Mouse (Mus musculus) embryonic facial prominence, embryonic 13.5 days (tissue): ENCODE results near the gene Tas2r125. TPM values are rescaled to one million over a fixed set of nuclear protein-coding genes. Genes with fewer than 3 reads are reported as not detected.
"Not testable (repeated sequence)": the region's sequence is repeated elsewhere in the genome, so short reads cannot be mapped to it uniquely, and the experiment has no call there.

Experiments used
- ATAC-seq: fragments of 200-750 bp; cut with Nextera tagmentation; 2 replicates; pipeline ENCODE4 v1.8.0; 2017; ENCODE audit warnings: low read depth; ENCODE audit not compliant: insufficient number of reproducible peaks, insufficient read depth, low FRiP score, low TSS enrichment
- H3K27ac ChIP-seq: fragments of 300-500 bp; sonication (generic); 2 replicates; pipeline ENCODE4 v1.5.1; 2015; ENCODE audit warnings: moderate library complexity, mild to moderate bottlenecking, inconsistent platforms
- H3K27me3 ChIP-seq: fragments of 300-500 bp; sonication (generic); 2 replicates; pipeline ENCODE4 v1.6.1; 2015; ENCODE audit warnings: mild to moderate bottlenecking, inconsistent platforms
- H3K36me3 ChIP-seq: fragments of 300-500 bp; sonication (generic); 2 replicates; pipeline ENCODE4 v1.6.1; 2015; ENCODE audit warnings: mild to moderate bottlenecking, inconsistent platforms
- H3K4me1 ChIP-seq: fragments of 300-500 bp; sonication (generic); 2 replicates; pipeline ENCODE4 v1.6.1; 2015; ENCODE audit warnings: inconsistent platforms
- H3K4me2 ChIP-seq: fragments of 300-500 bp; sonication (generic); 2 replicates; pipeline ENCODE4 v1.6.1; 2015; ENCODE audit warnings: moderate library complexity, mild to moderate bottlenecking, inconsistent platforms
- H3K4me3 ChIP-seq: fragments of 300-500 bp; sonication (generic); 2 replicates; pipeline ENCODE4 v1.5.1; 2015; ENCODE audit warnings: mild to moderate bottlenecking, inconsistent platforms
- H3K9ac ChIP-seq: fragments of 300-500 bp; sonication (generic); 2 replicates; pipeline ENCODE4 v1.6.1; 2015; ENCODE audit warnings: mild to moderate bottlenecking, inconsistent platforms
- H3K9me3 ChIP-seq: fragments of 300-500 bp; sonication (generic); 2 replicates; pipeline ENCODE4 v1.6.1; 2016; ENCODE audit warnings: inconsistent platforms
- WGBS: fragments of 180-500 bp; shearing (Covaris S2); methylation state at CpG from one replicate; pipeline ENCODE4 v1.1.7; 2015; ENCODE audit warnings: mixed read lengths; 5-methylcytosine and 5-hydroxymethylcytosine counted together
- polyA plus RNA-seq: library from polyadenylated mRNA; unstranded; fragments of >200 nt; fragmentation: Nextera tagmentation; extraction: Ambion mirVana; gene quantifications from 2 replicates; pipeline ENCODE4 v1.2.1, GENCODE M21; 2015

Gene Tas2r125
- not detected in 2 replicates for polyA plus RNA-seq

- 84% methylated on average over 3 of the region's 3 CpGs for WGBS
- no peak within 1 kb of the TSS for H3K4me3 ChIP-seq
- no peaks in the 10 kb centered on the region for H3K9me3 ChIP-seq
- no peak for ATAC-seq
- H3K9ac ChIP-seq = no peak within 1 kb of the TSS
- H3K27ac ChIP-seq = no peak within 1 kb of the TSS
- H3K4me2 ChIP-seq = no peak within 1 kb of the TSS
- no peaks in the 10 kb centered on the region for H3K27me3 ChIP-seq
- no peaks in the 10 kb centered on the region for H3K4me1 ChIP-seq
- H3K36me3 ChIP-seq = no peaks in the 10 kb centered on the region
These were observed at the start of gene Tas2r125 for GRCm38 (mm10) chr6:132909351-132909750. Tas2r125 (plus strand) TSS chr6:132909651.

GRCm38 (mm10) chr6:132867708-132868107 is 41.7 kb upstream of the Tas2r125 start, which contains the start of gene Tas2r110:
Tas2r110 (plus strand) TSS chr6:132868008.
- Histone ChIP-seq H3K4me2 (no peak within 1 kb of the TSS), H3K4me1 (no peaks in the 10 kb centered on the region), H3K36me3 (no peaks in the 10 kb centered on the region), H3K9me3 (no peaks in the 10 kb centered on the region), H3K27ac (no peak within 1 kb of the TSS), H3K9ac (no peak within 1 kb of the TSS), H3K27me3 (no peaks in the 10 kb centered on the region), H3K4me3 (no peak within 1 kb of the TSS)
- ATAC-seq = no peak

GRCm38 (mm10) chr6:132892711-132893110 is 16.7 kb upstream of the Tas2r125 start, which contains the start of gene Tas2r113:
Tas2r113 (plus strand) TSS chr6:132893011.
- Histone ChIP-seq H3K27me3 (no peaks in the 10 kb centered on the region), H3K4me2 (no peak within 1 kb of the TSS), H3K36me3 (no peaks in the 10 kb centered on the region), H3K4me1 (no peaks in the 10 kb centered on the region), H3K9me3 (no peaks in the 10 kb centered on the region), H3K27ac (no peak within 1 kb of the TSS), H3K9ac (no peak within 1 kb of the TSS), H3K4me3 (no peak within 1 kb of the TSS)
- ATAC-seq = no peak
- WGBS = 66% methylated on average over 1 of the region's 1 CpGs

GRCm38 (mm10) chr6:132941376-132941775 is 31.9 kb downstream of the Tas2r125 start:
- H3K9me3 ChIP-seq, H3K4me2 ChIP-seq, H3K4me3 ChIP-seq, H3K27me3 ChIP-seq, H3K36me3 ChIP-seq, H3K4me1 ChIP-seq, ATAC-seq, H3K9ac ChIP-seq, H3K27ac ChIP-seq: not testable (repeated sequence)

GRCm38 (mm10) chr6:132950802-132951201 is 41.4 kb downstream of the Tas2r125 start, which contains the start of gene Tas2r129:
Tas2r129 (plus strand) TSS chr6:132951102.
- WGBS = 76% methylated on average over 2 of the region's 2 CpGs
- ATAC-seq = no peak

GRCm38 (mm10) chr6:132957819-132958218 is 48.4 kb downstream of the Tas2r125 start, which contains the start of gene Tas2r131:
Tas2r131 (minus strand) TSS chr6:132957919.
- 61% methylated on average over 1 of the region's 1 CpGs for WGBS
- H3K36me3 ChIP-seq = no peaks in the 10 kb centered on the region
- H3K4me1 ChIP-seq = no peaks in the 10 kb centered on the region
- H3K4me2 ChIP-seq = no peak within 1 kb of the TSS
- H3K9ac ChIP-seq = no peak within 1 kb of the TSS
- no peak within 1 kb of the TSS for H3K4me3 ChIP-seq
- no peak for ATAC-seq
- no peak within 1 kb of the TSS for H3K27ac ChIP-seq
- no peaks in the 10 kb centered on the region for H3K27me3 ChIP-seq
- H3K9me3 ChIP-seq = no peaks in the 10 kb centered on the region

More at GRCm38 (mm10) chr6:132950802-132951201, 41.4 kb downstream of the Tas2r125 start, which contains the start of gene Tas2r129:
- Histone ChIP-seq H3K27me3 (no peaks in the 10 kb centered on the region), H3K27ac (no peak within 1 kb of the TSS), H3K4me2 (no peak within 1 kb of the TSS), H3K4me1 (no peaks in the 10 kb centered on the region), H3K9me3 (no peaks in the 10 kb centered on the region), H3K4me3 (no peak within 1 kb of the TSS), H3K36me3 (no peaks in the 10 kb centered on the region), H3K9ac (no peak within 1 kb of the TSS)

Other genes starting within 250 kb of the Tas2r125 start
- gene Tas2r121, start 208.6 kb upstream of the Tas2r125 start, polyA plus RNA-seq = not detected in 2 replicates
- gene Tas2r122, start 197.7 kb upstream of the Tas2r125 start, polyA plus RNA-seq = not detected in 2 replicates
- not detected in 2 replicates for gene Tas2r115, start 171.6 kb upstream of the Tas2r125 start, polyA plus RNA-seq
- gene Tas2r124, start 154.9 kb upstream of the Tas2r125 start, polyA plus RNA-seq = not detected in 2 replicates
- gene Tas2r102, start 147.5 kb upstream of the Tas2r125 start, polyA plus RNA-seq = not detected in 2 replicates
- not detected in 2 replicates for gene Tas2r136, start 131.5 kb upstream of the Tas2r125 start, polyA plus RNA-seq
- not detected in 2 replicates for gene Tas2r117, start 106.8 kb upstream of the Tas2r125 start, polyA plus RNA-seq
- not detected in 2 replicates for gene Tas2r123, start 62.5 kb upstream of the Tas2r125 start, polyA plus RNA-seq
- gene Tas2r116, start 54.2 kb upstream of the Tas2r125 start, polyA plus RNA-seq = not detected in 2 replicates
- not detected in 2 replicates for gene Tas2r110, start 41.6 kb upstream of the Tas2r125 start, polyA plus RNA-seq
- not detected in 2 replicates for gene Tas2r113, start 16.6 kb upstream of the Tas2r125 start, polyA plus RNA-seq
- not detected in 2 replicates for gene Tas2r129, start 41.5 kb downstream of the Tas2r125 start, polyA plus RNA-seq
- gene Tas2r131, start 48.3 kb downstream of the Tas2r125 start, polyA plus RNA-seq = not detected in 2 replicates
- gene Tas2r109, start 71.3 kb downstream of the Tas2r125 start, polyA plus RNA-seq = not detected in 2 replicates
- not detected in 2 replicates for gene Tas2r103, start 127.5 kb downstream of the Tas2r125 start, polyA plus RNA-seq
- not detected in 2 replicates for gene Tas2r140, start 146.2 kb downstream of the Tas2r125 start, polyA plus RNA-seq
- gene Smim10l1, start 195.3 kb downstream of the Tas2r125 start, polyA plus RNA-seq = 108 and 112 TPM in 2 replicates